Mouse (Mus musculus) liver, adult 2 months (tissue): Measurements from ENCODE around the gene Anapc11. TPM values are rescaled to one million over a fixed set of nuclear protein-coding genes. Genes with fewer than 3 reads are reported as not detected.
A peak's percentile ranks its signal among the peaks of the same experiment; 100 is the strongest.

Experiments
- DNase-seq: peaks from one replicate; pipeline ENCODE4 v3.0.0-alpha.2; 2011; ENCODE audit warnings: low read depth, low spot score; ENCODE audit errors: extremely low read depth
- H3K27ac ChIP-seq: fragments of 200-500 bp; replicated peaks from 2 replicates; pipeline ENCODE4 v1.5.1; 2012; ENCODE audit warnings: low read depth, mild to moderate bottlenecking, control low read depth, inconsistent platforms, low read length; ENCODE audit not compliant: insufficient read depth
- H3K27me3 ChIP-seq: fragments of 200-500 bp; 2 replicates; pipeline ENCODE4 v1.6.1; 2012; ENCODE audit warnings: mild to moderate bottlenecking, moderate library complexity, low read length, inconsistent platforms; ENCODE audit not compliant: control insufficient read depth, insufficient read depth
- H3K36me3 ChIP-seq: fragments of 200-500 bp; 2 replicates; pipeline ENCODE4 v1.6.1; 2012; ENCODE audit warnings: low read length, inconsistent platforms; ENCODE audit not compliant: control insufficient read depth, insufficient read depth
- H3K4me1 ChIP-seq: fragments of 200-500 bp; 2 replicates; pipeline ENCODE4 v1.6.1; 2011; ENCODE audit warnings: low read length; ENCODE audit not compliant: control insufficient read depth, insufficient read depth
- H3K4me3 ChIP-seq: fragments of 200-500 bp; 2 replicates; pipeline ENCODE4 v1.5.1; 2011; ENCODE audit warnings: low read depth, mild to moderate bottlenecking, control low read depth, low read length, moderate library complexity; ENCODE audit not compliant: insufficient read depth
- H3K79me2 ChIP-seq: fragments of 200-500 bp; 2 replicates; pipeline ENCODE4 v1.6.1; 2012; ENCODE audit warnings: inconsistent platforms, mild to moderate bottlenecking, low read length, moderate library complexity; ENCODE audit not compliant: control insufficient read depth, insufficient read depth
- H3K9ac ChIP-seq: fragments of 200-500 bp; 2 replicates; pipeline ENCODE4 v1.6.1; 2012; ENCODE audit warnings: low read depth, mild to moderate bottlenecking, control low read depth, inconsistent platforms, low read length
- CTCF ChIP-seq: fragments of 200-500 bp; IDR thresholded peaks from 2 replicates; pipeline ENCODE4 v1.5.1; 2011; ENCODE audit warnings: low read depth, low read length, control low read depth
- POLR2A ChIP-seq: fragments of 200-500 bp; IDR thresholded peaks from 2 replicates; pipeline ENCODE4 v1.6.1; 2011; ENCODE audit warnings: low read length, control low read depth; ENCODE audit not compliant: insufficient read depth; ENCODE audit errors: extremely low read depth
- WGBS: fragments of 180-500 bp; shearing (Covaris S2); methylation state at CpG from one replicate; pipeline ENCODE4 v1.1.7; 2018; 5-methylcytosine and 5-hydroxymethylcytosine counted together
- polyA plus RNA-seq: library from polyadenylated mRNA; depleted of rRNA; stranded (reverse); fragments of >200 nt; gene quantifications from 2 replicates; pipeline ENCODE4 v1.2.3, GENCODE M21; 2012
- total RNA-seq: library from RNA; depleted of rRNA; stranded (reverse); fragments of >200 nt; gene quantifications from 2 replicates; pipeline ENCODE4 v1.2.3, GENCODE M21; 2014

The Anapc11 gene
- total and polyA plus RNA-seq, 2 experiments, result 8.9 to 57.0 TPM

DNA sequence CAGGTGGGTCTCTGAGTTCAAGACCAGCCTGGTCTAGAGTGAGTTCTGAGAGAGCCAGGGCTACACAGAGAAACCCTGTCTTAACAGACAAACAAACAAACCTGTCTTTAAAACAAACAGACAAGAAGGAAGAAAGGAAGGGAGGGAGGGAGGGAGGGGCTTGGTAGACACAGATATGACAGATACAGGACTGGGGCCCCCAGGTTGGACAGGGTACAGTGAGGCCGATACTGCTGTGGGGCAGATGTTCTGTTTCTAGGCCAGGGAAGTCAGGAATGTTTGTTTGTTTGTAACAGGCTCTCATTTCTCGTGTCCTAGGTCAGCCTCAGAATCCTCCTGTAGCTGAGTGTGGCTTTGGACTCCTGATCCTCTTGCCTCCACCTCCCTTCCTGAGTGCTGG, 5.3 kb downstream of the Anapc11 start:
- no peak overlapping the region for H3K9ac ChIP-seq
- TF ChIP-seq POLR2A (no peak), CTCF (no peak)

DNA sequence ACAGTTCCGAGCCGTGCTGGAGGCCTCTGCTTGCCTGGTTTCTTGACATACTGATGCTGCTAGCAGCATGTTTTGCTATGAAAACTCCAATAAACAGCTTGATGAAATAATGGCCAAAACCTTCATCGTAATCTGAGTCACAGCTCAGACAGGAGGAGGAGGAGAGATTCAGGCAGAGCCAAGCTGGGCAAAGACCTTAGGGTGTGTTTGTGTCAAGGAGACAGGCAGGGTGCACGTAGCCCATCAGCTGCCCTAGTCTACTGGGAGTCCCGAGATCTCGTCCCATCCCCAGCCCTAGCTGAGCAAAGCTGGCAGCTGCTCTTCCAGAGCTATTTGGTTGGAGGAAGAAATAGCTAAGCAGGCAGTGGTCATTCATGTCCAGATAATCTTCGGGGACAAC, 7.4 kb downstream of the Anapc11 start:
- Histone ChIP-seq H3K4me1 (0 out of 2 replicates have a peak, but pooled peaks cover 3% of the 10 kb centered on the region), H3K79me2 (no peaks in the 10 kb centered on the region), H3K9ac (no peak overlapping the region), H3K4me3 (no peak overlapping the region), H3K27ac (no peak overlapping the region), H3K36me3 (peaks cover 4% of the 10 kb centered on the region; the same call in 1 of the 2 replicates), H3K27me3 (no peaks in the 10 kb centered on the region)
- no peak for TF ChIP-seq CTCF
- TF ChIP-seq POLR2A, result no peak
- WGBS, result 90% methylated on average over 7 of the region's 7 CpGs
- no peak for DNase-seq

More for the DNA sequence above, 5.3 kb downstream of the Anapc11 start:
- H3K79me2 ChIP-seq, result no peaks in the 10 kb centered on the region
- H3K36me3 ChIP-seq, result peaks cover 3% of the 10 kb centered on the region; the same call in 1 of the 2 replicates
- peaks cover 5% of the 10 kb centered on the region; the same call in 1 of the 2 replicates for H3K4me1 ChIP-seq
- H3K4me3 ChIP-seq, result no peak overlapping the region
- WGBS, result 83% methylated on average over 2 of the region's 2 CpGs
- no peak for DNase-seq
- no peak overlapping the region for H3K27ac ChIP-seq
- H3K27me3 ChIP-seq, result no peaks in the 10 kb centered on the region

DNA sequence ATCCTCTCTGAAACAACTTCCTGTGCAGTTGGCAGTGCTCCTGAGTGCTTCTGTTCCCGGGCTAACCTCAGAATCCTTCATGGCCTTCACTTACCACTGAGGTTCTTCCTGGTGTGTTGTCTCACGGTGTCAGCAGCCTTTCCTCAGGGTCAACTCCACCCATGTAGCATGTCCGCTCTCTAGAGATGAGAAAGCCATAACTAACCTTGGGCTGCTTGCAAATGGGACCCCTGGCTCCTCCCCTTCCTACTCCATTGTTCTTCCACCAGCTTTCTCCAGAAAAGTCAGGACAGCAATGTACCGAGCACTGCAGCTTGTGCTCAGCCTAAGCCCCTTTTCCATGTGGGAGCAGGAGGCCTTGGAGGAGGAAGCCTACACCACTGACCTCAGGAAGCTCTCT, 8.5 kb downstream of the Anapc11 start:
- Histone ChIP-seq H3K4me1 (0 out of 2 replicates have a peak, but pooled peaks cover 3% of the 10 kb centered on the region), H3K9ac (no peak overlapping the region), H3K79me2 (no peaks in the 10 kb centered on the region), H3K4me3 (no peak overlapping the region), H3K27ac (no peak overlapping the region), H3K36me3 (peaks cover 13% of the 10 kb centered on the region), H3K27me3 (no peaks in the 10 kb centered on the region)
- DNase-seq, result no peak
- no peak for TF ChIP-seq CTCF
- TF ChIP-seq POLR2A, result no peak
- 74% methylated on average over 4 of the region's 4 CpGs for WGBS

DNA sequence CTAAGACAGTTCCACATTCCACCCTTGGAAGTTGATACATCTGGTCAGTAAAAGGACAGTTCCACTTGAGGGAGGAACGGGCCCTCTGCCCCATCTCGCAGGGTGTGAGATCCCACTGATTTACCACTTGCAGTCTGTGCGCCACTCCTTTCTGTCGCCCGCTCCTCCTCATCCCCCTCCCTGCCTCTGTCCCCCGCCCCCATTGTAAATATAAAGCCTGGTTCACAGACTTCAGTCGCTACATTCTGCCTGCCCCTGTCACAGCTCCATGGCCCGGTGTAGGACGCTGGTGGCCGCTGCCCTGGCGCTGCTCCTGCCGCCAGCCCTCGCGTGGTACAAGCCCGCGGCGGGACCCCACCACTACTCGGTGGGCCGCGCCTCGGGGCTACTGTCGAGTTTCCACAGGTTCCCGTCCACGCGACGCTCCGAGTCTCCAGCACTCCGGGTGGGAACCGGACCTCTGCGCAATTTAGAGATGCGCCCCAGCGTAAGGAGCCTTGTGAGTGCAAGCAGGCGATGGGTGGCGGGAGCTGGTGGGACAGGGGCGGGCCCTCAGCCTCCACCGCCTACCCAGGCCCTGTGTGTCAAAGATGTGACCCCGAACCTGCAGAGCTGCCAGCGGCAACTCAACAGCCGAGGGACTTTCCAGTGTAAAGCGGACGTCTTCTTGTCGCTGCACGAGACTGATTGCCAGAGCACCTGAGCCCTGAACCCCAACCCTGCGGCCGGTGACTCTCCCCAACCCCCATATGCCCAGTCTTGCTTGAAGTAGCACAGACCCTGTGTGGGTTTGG, 10.2 kb downstream of the Anapc11 start, which contains the start of gene Npb:
Npb (plus strand) TSS at position 237 of the 794 bp plus-strand sequence.
- 12% methylated on average over 45 of the region's 45 CpGs for WGBS
- peak; percentile 63 for DNase-seq
- Histone ChIP-seq H3K79me2 (no peaks in the 10 kb centered on the region), H3K4me1 (peaks cover 7% of the 10 kb centered on the region; the same call in 1 of the 2 replicates), H3K4me3 (no peak within 1 kb of the TSS), H3K9ac (peak within 1 kb of the TSS; percentile 49; the same call in 1 of the 2 replicates), H3K27ac (peak within 1 kb of the TSS; percentile 24), H3K36me3 (peaks cover 24% of the 10 kb centered on the region), H3K27me3 (no peaks in the 10 kb centered on the region)
- TF ChIP-seq CTCF, result peak; percentile 3; the same call in 1 of the 2 replicates
- TF ChIP-seq POLR2A, result 0 out of 2 replicates have a peak, but pooled peaks have one; percentile 26

DNA sequence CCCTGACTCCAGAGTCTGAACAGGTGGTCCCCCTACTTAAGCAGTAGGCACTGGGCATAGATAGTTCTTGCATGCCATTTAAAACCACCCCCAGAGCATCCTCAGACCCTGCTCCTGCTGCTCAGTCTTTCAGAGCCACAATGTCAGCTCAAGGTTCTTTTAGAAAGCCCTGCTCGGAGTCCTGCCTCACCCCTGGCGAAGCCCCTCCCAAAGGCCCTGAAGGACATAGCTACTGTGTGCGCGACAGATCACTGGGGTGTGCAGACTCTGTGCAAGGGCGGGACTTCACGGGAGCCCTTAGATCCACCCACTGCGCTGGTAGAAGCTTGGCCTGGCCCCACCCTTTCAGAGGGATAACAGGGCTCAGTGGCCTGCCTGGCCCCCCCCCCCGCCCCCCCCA, 11.0 kb downstream of the Anapc11 start:
- peaks cover 32% of the 10 kb centered on the region for H3K36me3 ChIP-seq
- peak overlapping the region; percentile 49; the same call in 1 of the 2 replicates for H3K9ac ChIP-seq
- WGBS, result 27% methylated on average over 8 of the region's 8 CpGs
- no peak overlapping the region for H3K4me3 ChIP-seq
- peak; percentile 75 for DNase-seq
- peaks cover 14% of the 10 kb centered on the region for H3K4me1 ChIP-seq
- no peaks in the 10 kb centered on the region for H3K27me3 ChIP-seq
- H3K79me2 ChIP-seq, result no peaks in the 10 kb centered on the region
- TF ChIP-seq POLR2A, result 0 out of 2 replicates have a peak, but pooled peaks have one; percentile 5
- TF ChIP-seq CTCF, result no peak
- peak overlapping the region; percentile 24; the same call in 1 of the 2 replicates for H3K27ac ChIP-seq
